Mouse (Mus musculus) MEL (cell line): Measurements from ENCODE around the gene Ap3b2.

ENCODE experiments used
- CTCF ChIP-seq, 3 experiments: IDR thresholded peaks in 2 of 3; conservative IDR thresholded peaks in 1 of 3; 2 replicates each; pipeline ENCODE4 v1.5.1; 2011 to 2012; ENCODE audit warnings: low read length in 3 of 3, low read depth in 2 of 3, mild to moderate bottlenecking in 2 of 3, improper control_type of control experiment in 1 of 3, inconsistent platforms in 1 of 3, mixed read lengths in 1 of 3, moderate library complexity in 1 of 3; ENCODE audit not compliant: control insufficient read depth in 1 of 3, insufficient read depth in 1 of 3, poor library complexity in 1 of 3, severe bottlenecking in 1 of 3
- ELF1 ChIP-seq: IDR thresholded peaks from 2 replicates; pipeline ENCODE4 v1.6.1; 2014; ENCODE audit warnings: low read depth, mild to moderate bottlenecking, inconsistent platforms, low read length, improper control_type of control experiment, moderate library complexity
- EP300 ChIP-seq, 2 experiments: IDR thresholded peaks; 2 replicates each; pipeline ENCODE4 v1.6.1; 2011; ENCODE audit warnings: improper control_type of control experiment in 2 of 2, low read length in 2 of 2, low read depth in 1 of 2, mild to moderate bottlenecking in 1 of 2
- ETS1 ChIP-seq: IDR thresholded peaks from 2 replicates; pipeline ENCODE4 v1.6.1; 2012; ENCODE audit warnings: low read depth, mild to moderate bottlenecking, inconsistent platforms, low read length, improper control_type of control experiment, moderate library complexity
- GATA1 ChIP-seq: IDR thresholded peaks from 2 replicates; pipeline ENCODE4 v1.6.1; 2011; ENCODE audit warnings: low read depth, low read length, improper control_type of control experiment
- JUND ChIP-seq: IDR thresholded peaks from 2 replicates; pipeline ENCODE4 v1.6.1; 2011; ENCODE audit warnings: low read depth, mild to moderate bottlenecking, improper control_type of control experiment, low read length
- KAT2A ChIP-seq: conservative IDR thresholded peaks from 2 replicates; pipeline ENCODE4 v1.6.1; 2012; ENCODE audit warnings: low read depth, low read length, improper control_type of control experiment, inconsistent platforms
- POLR2A ChIP-seq, 2 experiments: IDR thresholded peaks; 2 replicates each; pipeline ENCODE4 v1.6.1; 2011 to 2012; ENCODE audit warnings: low read length in 2 of 2, mild to moderate bottlenecking in 2 of 2, control low read depth in 1 of 2, improper control_type of control experiment in 1 of 2, low read depth in 1 of 2, moderate library complexity in 1 of 2; ENCODE audit not compliant: control insufficient read depth in 1 of 2, insufficient read depth in 1 of 2, poor library complexity in 1 of 2
- SIN3A ChIP-seq: IDR thresholded peaks from 2 replicates; pipeline ENCODE4 v1.6.1; 2012; ENCODE audit warnings: low read length, improper control_type of control experiment, inconsistent platforms
- SMC3 ChIP-seq: IDR thresholded peaks from 2 replicates; pipeline ENCODE4 v1.6.1; 2011; ENCODE audit warnings: low read depth, low read length, improper control_type of control experiment
- TBP ChIP-seq: IDR thresholded peaks from 2 replicates; pipeline ENCODE4 v1.8.0; 2011; ENCODE audit warnings: low read depth, low read length, improper control_type of control experiment
- UBTF ChIP-seq: IDR thresholded peaks from 2 replicates; pipeline ENCODE4 v1.6.1; 2012; ENCODE audit warnings: low read depth, mild to moderate bottlenecking, inconsistent platforms, low read length, improper control_type of control experiment, moderate library complexity, borderline replicate concordance; ENCODE audit not compliant: insufficient read depth
- USF2 ChIP-seq, 2 experiments: IDR thresholded peaks; 2 replicates each; pipeline ENCODE4 v1.6.1; 2011 to 2012; ENCODE audit warnings: improper control_type of control experiment in 2 of 2, low read length in 2 of 2, borderline replicate concordance in 1 of 2, inconsistent platforms in 1 of 2, low read depth in 1 of 2, mild to moderate bottlenecking in 1 of 2; ENCODE audit not compliant: insufficient read depth in 1 of 2

GRCm38 (mm10) chr7:81501050-81501449, 7.3 kb upstream of the Ap3b2 start:
- TF ChIP-seq POLR2A (IDR thresholded peaks at IDR 0.05; ENCODE audit: control insufficient read depth in 1 of 2, insufficient read depth in 1 of 2, low read depth in 1 of 2, low read length in 2 of 2, poor library complexity in 1 of 2) (no peak), ETS1 (no peak), SMC3 (no peak), KAT2A (no peak), EP300 (IDR thresholded peaks at IDR 0.05; ENCODE audit: low read depth in 1 of 2, low read length in 2 of 2) (no peak), UBTF (no peak), SIN3A (no peak), JUND (no peak), CTCF (IDR thresholded peaks at IDR 0.05 in 2 of 3, conservative IDR thresholded peaks at IDR 0.05 in 1 of 3; ENCODE audit: control insufficient read depth in 1 of 3, insufficient read depth in 1 of 3, low read depth in 2 of 3, low read length in 3 of 3, poor library complexity in 1 of 3, severe bottlenecking in 1 of 3) (no peak), TBP (no peak), GATA1 (no peak), USF2 (IDR thresholded peaks at IDR 0.05; ENCODE audit: borderline replicate concordance in 1 of 2, insufficient read depth in 1 of 2, low read depth in 1 of 2, low read length in 2 of 2) (no peak), ELF1 (no peak)
